ENCODE assay signal across 9 mouse cellular contexts in the genomic region with DNA sequence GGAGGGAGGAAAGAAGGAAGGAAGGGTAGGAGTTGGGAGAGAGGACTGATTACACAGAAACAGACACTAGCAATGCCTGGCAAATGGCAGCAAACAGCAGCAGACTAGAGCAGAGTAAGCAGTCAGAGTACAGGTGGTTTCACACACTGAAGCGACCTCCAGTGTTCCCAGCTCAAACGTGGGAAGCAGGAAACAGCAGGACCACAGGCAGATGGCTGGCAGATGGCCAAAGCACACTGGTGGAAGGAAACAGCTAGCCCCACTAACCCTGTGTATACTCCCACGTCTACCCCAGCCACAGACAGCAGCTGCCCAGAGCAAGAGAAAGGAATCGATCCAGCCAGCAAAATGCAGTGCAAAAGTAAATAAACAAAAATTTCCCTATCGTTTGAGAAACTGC. TPM values are rescaled to one million over a fixed set of nuclear protein-coding genes. Genes with fewer than 3 reads are reported as not detected.
DNase-seq lines count a peak whose midpoint lies in the region; ATAC-seq and TF ChIP-seq lines count a peak whose summit lies in the region.
"Had no signal": no experiment of that assay in that cellular context is flagged by ENCODE, and none has a peak within 500 bp of the region (broad histone marks: within the 10 kb centered on the region; RNA-seq: fewer than 3 reads in every experiment).

No protein-coding gene starts in this region.

- intact Hi-C loops in heart, postnatal 14 days (cut with DNase I) = no loop called here

- no peak for TF ChIP-seq POLR2A in kidney, adult 2 months (IDR thresholded peaks at IDR 0.05; ENCODE audit: low read depth, low read length)

- no peak overlapping the region for H3K27ac ChIP-seq in kidney, adult 2 months (ENCODE audit: insufficient read depth, low read depth, low read length)
- no peak overlapping the region for H3K27ac ChIP-seq in forebrain, embryonic 11.5 days (ENCODE audit: low read depth, low read length)
- H3K27ac ChIP-seq in liver, postnatal 0 days (ENCODE audit: low read depth) = peak overlapping the region; percentile 55

- H3K4me1 ChIP-seq in kidney, adult 2 months (ENCODE audit: control insufficient read depth, insufficient read depth, low read length) = no peaks in the 10 kb centered on the region
- no peaks in the 10 kb centered on the region; the same call in 1 of the 2 replicates for H3K4me1 ChIP-seq in forebrain, embryonic 11.5 days (replicated peaks; ENCODE audit: control insufficient read depth, insufficient read depth, low read length)
- H3K4me1 ChIP-seq in liver, postnatal 0 days (ENCODE audit: insufficient read depth) = peaks cover 3% of the 10 kb centered on the region

- H3K4me3 ChIP-seq in kidney, adult 2 months (ENCODE audit: insufficient read depth, low read depth, low read length) = no peak overlapping the region
- H3K4me3 ChIP-seq in forebrain, embryonic 11.5 days (ENCODE audit: low read depth, low read length) = no peak overlapping the region
- no peak overlapping the region for H3K4me3 ChIP-seq in liver, postnatal 0 days (ENCODE audit: low read depth, low read length)

- TF ChIP-seq CTCF in kidney, adult 2 months (conservative IDR thresholded peaks at IDR 0.05; ENCODE audit: insufficient read depth, insufficient read length, low read depth, low read length) = no peak
- no peak for TF ChIP-seq CTCF in liver, postnatal 0 days (IDR thresholded peaks at IDR 0.05; ENCODE audit: low read depth)

- TF ChIP-seq EP300 in liver, postnatal 0 days (IDR thresholded peaks at IDR 0.05; ENCODE audit: low read depth) = no peak

- DNase-seq in kidney, adult 2 months = peak; percentile 28
- DNase-seq in kidney, adult 18-20 months = no peak
- DNase-seq in forebrain, embryonic 11.5 days (ENCODE audit: low spot score) = peak; percentile 66
- DNase-seq in heart, postnatal 14 days = peak; percentile 66 to 67
- peak; percentile 69 for DNase-seq in layer of hippocampus, adult 11-12 months (ENCODE audit: low spot score)
- DNase-seq in liver, postnatal 0 days = peak; percentile 70
- DNase-seq in right cerebral cortex, adult 18-20 months = peak; percentile 57
- DNase-seq in thymus, adult 18-20 months = no peak

- H3K27me3 ChIP-seq in kidney, adult 2 months (replicated peaks; ENCODE audit: control insufficient read depth, insufficient read depth, low read length) = no peaks in the 10 kb centered on the region
- H3K27me3 ChIP-seq in forebrain, embryonic 11.5 days (ENCODE audit: control insufficient read depth, insufficient read depth, low read length) = no peaks in the 10 kb centered on the region
- no peaks in the 10 kb centered on the region for H3K27me3 ChIP-seq in liver, postnatal 0 days (ENCODE audit: insufficient read depth, low read length)

- WGBS in kidney, adult 2 months = 14% methylated on average over 5 of the region's 5 CpGs
- WGBS in forebrain, embryonic 11.5 days = 55% methylated on average over 5 of the region's 5 CpGs
- WGBS in liver, postnatal 0 days (ENCODE audit: insufficient replicate concordance) = 10% methylated on average over 5 of the region's 5 CpGs

- H3K9me3 ChIP-seq in forebrain, embryonic 11.5 days (ENCODE audit: control insufficient read depth, low read length) = no peaks in the 10 kb centered on the region
- H3K9me3 ChIP-seq in liver, postnatal 0 days (ENCODE audit: low read length) = no peaks in the 10 kb centered on the region

- peak; percentile 85 for ATAC-seq in forebrain, embryonic 11.5 days (replicated peaks; ENCODE audit: low FRiP score)
- peak; percentile 88 for ATAC-seq in liver, postnatal 0 days

- peak overlapping the region; percentile 32; the same call in 1 of the 2 replicates for H3K9ac ChIP-seq in forebrain, embryonic 11.5 days (ENCODE audit: low read length)
- H3K9ac ChIP-seq in liver, postnatal 0 days (replicated peaks) = no peak overlapping the region

- H3K36me3 ChIP-seq in kidney, adult 2 months (ENCODE audit: control insufficient read depth, insufficient read depth, low read length) = no peaks in the 10 kb centered on the region
- no peaks in the 10 kb centered on the region for H3K36me3 ChIP-seq in forebrain, embryonic 11.5 days (ENCODE audit: control insufficient read depth, insufficient read depth, low read length)
- no peaks in the 10 kb centered on the region for H3K36me3 ChIP-seq in liver, postnatal 0 days (replicated peaks; ENCODE audit: insufficient read depth, low read length)

- H3K4me2 ChIP-seq in forebrain, embryonic 11.5 days (ENCODE audit: low read depth, low read length, severe bottlenecking) = no peak overlapping the region
- 0 out of 2 replicates have a peak overlapping the region, but pooled peaks have one; percentile 7 for H3K4me2 ChIP-seq in liver, postnatal 0 days (ENCODE audit: low read depth, low read length)

RNA-seq across cellular contexts. Expression of a gene that starts 12.7 kb away (rescaled TPM):
- 2.6 and 3.7 TPM in 2 replicates for polyA plus RNA-seq in kidney, adult 2 months (2012; rRNA removed)
- 64.4 and 66.7 TPM in 2 replicates for polyA plus RNA-seq in forebrain, embryonic 11.5 days (2014; fragmentation: Nextera tagmentation; extraction: Ambion mirVana)
- 10 to 100 TPM; 17.4 TPM for total RNA-seq in heart, postnatal 14 days (2021)
- polyA plus RNA-seq in liver, postnatal 0 days (2015; fragmentation: Nextera tagmentation; extraction: Ambion mirVana) = 2.4 and 2.7 TPM in 2 replicates

RNA-seq across cellular contexts. Expression of a gene that starts 35.9 kb away (rescaled TPM):
- polyA plus RNA-seq in kidney, adult 2 months (2012; rRNA removed) = not detected in 2 replicates
- polyA plus RNA-seq in forebrain, embryonic 11.5 days (2014; fragmentation: Nextera tagmentation; extraction: Ambion mirVana) = 0.67 TPM in 1 of 2 replicates, not detected in the other
- total RNA-seq in heart, postnatal 14 days (2021) = not detected
- 0.11 and 0.13 TPM in 2 replicates for polyA plus RNA-seq in liver, postnatal 0 days (2015; fragmentation: Nextera tagmentation; extraction: Ambion mirVana)
- polyA plus RNA-seq: small intestine, adult 2 months had no signal

Comparison
In these comparisons a context has a peak if more than half of its experiments do, and no peak if none do; other contexts are left out.
1. DNase-seq: peak in kidney, adult 2 months (single experiment), forebrain, embryonic 11.5 days (single experiment), heart, postnatal 14 days (2 of 2), layer of hippocampus, adult 11-12 months (single experiment), liver, postnatal 0 days (single experiment) and right cerebral cortex, adult 18-20 months (single experiment); none in kidney, adult 18-20 months (single experiment) and thymus, adult 18-20 months (0 of 2).
2. RNA of a gene that starts 12.7 kb away (polyA plus RNA-seq): 64.4 to 66.7 TPM in forebrain, embryonic 11.5 days; 2.4 to 2.7 TPM in liver, postnatal 0 days and 2.6 to 3.7 TPM in kidney, adult 2 months; every median in the first group is over 10 times any median in the second.